Mouse (Mus musculus) forebrain, embryonic 16.5 days (tissue): ENCODE measurements around the gene Ankrd66. TPM values are rescaled to one million over a fixed set of nuclear protein-coding genes. Genes with fewer than 3 reads are reported as not detected.

Experiments used
- ATAC-seq: fragments of 200-750 bp; cut with Nextera tagmentation; 2 replicates; pipeline ENCODE4 v1.8.0; 2017; ENCODE audit warnings: mild to moderate bottlenecking, moderate library complexity
- H3K27ac ChIP-seq: fragments of 300-500 bp; sonication (generic); 2 replicates; pipeline ENCODE4 v1.5.1; 2014; ENCODE audit warnings: low read length, control low read depth
- H3K27me3 ChIP-seq: fragments of 300-500 bp; sonication (generic); replicated peaks from 2 replicates; pipeline ENCODE4 v1.6.1; 2014; ENCODE audit warnings: low read length; ENCODE audit not compliant: control insufficient read depth, insufficient read depth
- H3K36me3 ChIP-seq: fragments of 300-500 bp; sonication (generic); 2 replicates; pipeline ENCODE4 v1.6.1; 2014; ENCODE audit not compliant: control insufficient read depth, insufficient read depth
- H3K4me1 ChIP-seq: fragments of 300-500 bp; sonication (generic); replicated peaks from 2 replicates; pipeline ENCODE4 v1.6.1; 2014; ENCODE audit warnings: low read length; ENCODE audit not compliant: control insufficient read depth, insufficient read depth
- H3K4me2 ChIP-seq: fragments of 300-500 bp; sonication (generic); 2 replicates; pipeline ENCODE4 v1.6.1; 2014; ENCODE audit warnings: mild to moderate bottlenecking, low read length, control low read depth
- H3K4me3 ChIP-seq: fragments of 300-500 bp; sonication (generic); replicated peaks from 2 replicates; pipeline ENCODE4 v1.5.1; 2014; ENCODE audit warnings: mild to moderate bottlenecking, low read length, control low read depth
- H3K9ac ChIP-seq: fragments of 300-500 bp; sonication (generic); replicated peaks from 2 replicates; pipeline ENCODE4 v1.6.1; 2014; ENCODE audit warnings: low read depth, low read length, control low read depth
- H3K9me3 ChIP-seq: fragments of 300-500 bp; sonication (generic); 2 replicates; pipeline ENCODE4 v1.6.1; 2016; ENCODE audit warnings: low read length; ENCODE audit not compliant: control insufficient read depth
- WGBS: fragments of 180-500 bp; shearing (Covaris S2); extraction: QIAGEN DNeasy Blood & Tissue Kit; methylation state at CpG from one replicate; pipeline ENCODE4 v1.1.7; 2014; 5-methylcytosine and 5-hydroxymethylcytosine counted together
- polyA plus RNA-seq: library from polyadenylated mRNA; unstranded; fragments of >200 nt; fragmentation: Nextera tagmentation; extraction: Ambion mirVana; gene quantifications from 2 replicates; pipeline ENCODE4 v1.2.1, GENCODE M21; 2015

Ankrd66 gene
- polyA plus RNA-seq, 1 experiment from 2014 or later: 0.48 TPM

- ATAC-seq: no peak
- Histone ChIP-seq H3K9ac (no peak overlapping the region), H3K27ac (no peak overlapping the region), H3K4me1 (peaks cover 14% of the 10 kb centered on the region; the same call in 1 of the 2 replicates), H3K9me3 (no peaks in the 10 kb centered on the region), H3K27me3 (no peaks in the 10 kb centered on the region), H3K36me3 (no peaks in the 10 kb centered on the region), H3K4me3 (no peak overlapping the region), H3K4me2 (no peak overlapping the region)
- 61% methylated on average over 7 of the region's 7 CpGs for WGBS
Observed at GRCm38 (mm10) chr17:43569287-43569686, 25.8 kb upstream of the Ankrd66 start.

GRCm38 (mm10) chr17:43567992-43568888 lies 24.8 kb upstream of the Ankrd66 start, which contains the start of gene Pla2g7:
TSS of gene Pla2g7 (plus strand) at chr17:43568098.
- no peaks in the 10 kb centered on the region for H3K27me3 ChIP-seq
- H3K9ac ChIP-seq: peak within 1 kb of the TSS; percentile 56
- H3K9me3 ChIP-seq: no peaks in the 10 kb centered on the region
- peak; percentile 93 for ATAC-seq
- H3K27ac ChIP-seq: no peak within 1 kb of the TSS
- WGBS: under 1% methylated on average over 34 of the region's 34 CpGs
- peaks cover 10% of the 10 kb centered on the region; the same call in 1 of the 2 replicates for H3K4me1 ChIP-seq
- H3K4me3 ChIP-seq: peak within 1 kb of the TSS; percentile 50
- H3K36me3 ChIP-seq: no peaks in the 10 kb centered on the region
- peak within 1 kb of the TSS; percentile 89 for H3K4me2 ChIP-seq

- Histone ChIP-seq H3K4me3 (peak overlapping the region; percentile 50), H3K36me3 (no peaks in the 10 kb centered on the region), H3K9me3 (no peaks in the 10 kb centered on the region), H3K9ac (peak overlapping the region; percentile 56; the same call in 1 of the 2 replicates), H3K4me1 (peaks cover 10% of the 10 kb centered on the region; the same call in 1 of the 2 replicates), H3K27me3 (no peaks in the 10 kb centered on the region), H3K27ac (no peak overlapping the region), H3K4me2 (peak overlapping the region; percentile 89)
- ATAC-seq: peak; percentile 57
- WGBS: 4% methylated on average over 12 of the region's 12 CpGs
Observed at GRCm38 (mm10) chr17:43567593-43567991, 24.2 kb upstream of the Ankrd66 start.

- Histone ChIP-seq H3K27ac (no peak overlapping the region), H3K4me3 (no peak overlapping the region), H3K27me3 (no peaks in the 10 kb centered on the region), H3K36me3 (no peaks in the 10 kb centered on the region), H3K4me2 (no peak overlapping the region), H3K4me1 (peaks cover 4% of the 10 kb centered on the region; the same call in 1 of the 2 replicates), H3K9me3 (no peaks in the 10 kb centered on the region), H3K9ac (no peak overlapping the region)
- 87% methylated on average over 7 of the region's 7 CpGs for WGBS
- ATAC-seq: no peak
Observed at GRCm38 (mm10) chr17:43563192-43563987, 20.0 kb upstream of the Ankrd66 start.

- Histone ChIP-seq H3K4me1 (no peaks in the 10 kb centered on the region; the same call in 1 of the 2 replicates), H3K9me3 (no peaks in the 10 kb centered on the region), H3K27me3 (no peaks in the 10 kb centered on the region), H3K36me3 (no peaks in the 10 kb centered on the region), H3K27ac (no peak overlapping the region), H3K4me3 (no peak overlapping the region), H3K4me2 (no peak overlapping the region), H3K9ac (no peak overlapping the region)
- ATAC-seq: no peak
- WGBS: 89% methylated on average over 3 of the region's 3 CpGs
Observed at GRCm38 (mm10) chr17:43558678-43559077, 15.2 kb upstream of the Ankrd66 start.

GRCm38 (mm10) chr17:43557541-43558090 lies 14.2 kb upstream of the Ankrd66 start:
- no peaks in the 10 kb centered on the region; the same call in 1 of the 2 replicates for H3K4me1 ChIP-seq
- no peaks in the 10 kb centered on the region for H3K9me3 ChIP-seq
- no peak overlapping the region for H3K9ac ChIP-seq
- H3K4me2 ChIP-seq: no peak overlapping the region
- WGBS: 36% methylated on average over 6 of the region's 6 CpGs
- no peak overlapping the region for H3K27ac ChIP-seq
- no peak overlapping the region for H3K4me3 ChIP-seq
- H3K36me3 ChIP-seq: no peaks in the 10 kb centered on the region
- no peaks in the 10 kb centered on the region for H3K27me3 ChIP-seq
- peak; percentile 62 for ATAC-seq

GRCm38 (mm10) chr17:43557104-43557503 lies 13.7 kb upstream of the Ankrd66 start:
- Histone ChIP-seq H3K4me3 (no peak overlapping the region), H3K9ac (no peak overlapping the region), H3K4me2 (no peak overlapping the region), H3K4me1 (no peaks in the 10 kb centered on the region; the same call in 1 of the 2 replicates), H3K27ac (no peak overlapping the region), H3K9me3 (no peaks in the 10 kb centered on the region), H3K27me3 (no peaks in the 10 kb centered on the region), H3K36me3 (no peaks in the 10 kb centered on the region)
- WGBS: 79% methylated on average over 4 of the region's 4 CpGs
- no peak for ATAC-seq

GRCm38 (mm10) chr17:43554516-43555403 lies 11.3 kb upstream of the Ankrd66 start:
- ATAC-seq: no peak
- Histone ChIP-seq H3K4me1 (no peaks in the 10 kb centered on the region; the same call in 1 of the 2 replicates), H3K27me3 (no peaks in the 10 kb centered on the region), H3K27ac (no peak overlapping the region), H3K9me3 (no peaks in the 10 kb centered on the region), H3K36me3 (no peaks in the 10 kb centered on the region), H3K4me2 (no peak overlapping the region), H3K9ac (no peak overlapping the region), H3K4me3 (no peak overlapping the region)
- 90% methylated on average over 12 of the region's 12 CpGs for WGBS
